Mouse (Mus musculus) heart, postnatal 25 days (tissue): Measurements from ENCODE around the gene Pgs1. TPM values are rescaled to one million over a fixed set of nuclear protein-coding genes. Genes with fewer than 3 reads are reported as not detected.
A peak's percentile ranks its signal among the peaks of the same experiment; 100 is the strongest.

Source experiments
- DNase-seq: peaks from one replicate; pipeline ENCODE4 v3.0.0; 2022; ENCODE audit warnings: low spot score
- intact Hi-C: fragments of 180-260 bp; cut with DNase I; formaldehyde crosslinking; loops from one replicate; pipeline ENCODE4 v1.15.1; 2025
- total RNA-seq, 2 experiments: library from RNA; stranded (reverse); gene quantifications; 2 replicates each; pipeline ENCODE4 v1.2.3; 2021

The Pgs1 gene
- total RNA-seq, 2 experiments from 2014 or later, result 18.1 to 18.2 TPM

GRCm38 (mm10) chr11:117997085-117997484, 11.0 kb downstream of the Pgs1 start:
- no peak for DNase-seq
- intact Hi-C loops, result no loop called here

GRCm38 (mm10) chr11:117998356-117998755, 12.3 kb downstream of the Pgs1 start:
- DNase-seq, result no peak
- intact Hi-C loops, result no loop called here

GRCm38 (mm10) chr11:117999260-117999934, 13.3 kb downstream of the Pgs1 start:
- DNase-seq, result no peak
- intact Hi-C loops, result no loop called here

GRCm38 (mm10) chr11:118000083-118000482, 14.0 kb downstream of the Pgs1 start:
- DNase-seq, result no peak
- intact Hi-C loops, result no loop called here

GRCm38 (mm10) chr11:118000565-118001215, 14.6 kb downstream of the Pgs1 start:
- no peak for DNase-seq
- intact Hi-C loops, result no loop called here

GRCm38 (mm10) chr11:118003176-118003575, 17.1 kb downstream of the Pgs1 start:
- intact Hi-C loops, result no loop called here
- DNase-seq, result no peak

- DNase-seq, result no peak
- intact Hi-C loops, result no loop called here
Observed at GRCm38 (mm10) chr11:118003718-118004117, 17.6 kb downstream of the Pgs1 start.

GRCm38 (mm10) chr11:118004217-118004616, 18.1 kb downstream of the Pgs1 start:
- no peak for DNase-seq
- intact Hi-C loops, result no loop called here

GRCm38 (mm10) chr11:118007460-118008143, 21.5 kb downstream of the Pgs1 start:
- intact Hi-C loops, result no loop called here
- no peak for DNase-seq

- intact Hi-C loops, result no loop called here
- DNase-seq, result no peak
Observed at GRCm38 (mm10) chr11:118008144-118008805, 22.2 kb downstream of the Pgs1 start.

GRCm38 (mm10) chr11:118008843-118009242, 22.8 kb downstream of the Pgs1 start:
- DNase-seq, result no peak
- intact Hi-C loops, result no loop called here

- no peak for DNase-seq
- intact Hi-C loops, result no loop called here
Observed at GRCm38 (mm10) chr11:118009865-118010571, 23.9 kb downstream of the Pgs1 start.

- intact Hi-C loops, result no loop called here
- DNase-seq, result no peak
Observed at GRCm38 (mm10) chr11:118012595-118012994, 26.5 kb downstream of the Pgs1 start.

GRCm38 (mm10) chr11:118013339-118013738, 27.2 kb downstream of the Pgs1 start:
- DNase-seq, result no peak
- intact Hi-C loops, result no loop called here

GRCm38 (mm10) chr11:118014391-118014995, 28.4 kb downstream of the Pgs1 start:
- DNase-seq, result no peak
- intact Hi-C loops, result no loop called here

GRCm38 (mm10) chr11:118015381-118016145, 29.5 kb downstream of the Pgs1 start:
- intact Hi-C loops, result no loop called here
- no peak for DNase-seq

- intact Hi-C loops, result no loop called here
Observed at GRCm38 (mm10) chr11:118018328-118018727, 32.2 kb downstream of the Pgs1 start.

GRCm38 (mm10) chr11:118021806-118022205, 35.7 kb downstream of the Pgs1 start:
- intact Hi-C loops, result loop anchor here (1.0 kb wide), 2 partner anchors 52 to 110 kb away; partner anchors contain the start of gene Socs3
- peak; percentile 37 for DNase-seq

More at GRCm38 (mm10) chr11:118018328-118018727, 32.2 kb downstream of the Pgs1 start:
- DNase-seq, result no peak

GRCm38 (mm10) chr11:118023475-118023874, 37.4 kb downstream of the Pgs1 start:
- intact Hi-C loops, result no loop called here
- DNase-seq, result no peak
